Mouse (Mus musculus) naive thymus-derived CD4-positive, alpha-beta T cell, adult 5 months (primary cell): ENCODE data around the gene Ccdc142. TPM values are rescaled to one million over a fixed set of nuclear protein-coding genes. Genes with fewer than 3 reads are reported as not detected.

ENCODE experiments used
- polyA plus RNA-seq: library from polyadenylated mRNA; unstranded; fragments of 100-300 nt; shearing (Covaris generic); gene quantifications from one replicate; pipeline ENCODE4 v1.2.1, GENCODE M21; 2017

The Ccdc142 gene
- 3.0 TPM for polyA plus RNA-seq

GRCm38 (mm10) chr6:83101316-83101687 is at the start of gene Ccdc142, which contains the start of gene Gm42688:
Gene Ccdc142 (plus strand): TSS chr6:83101601.
Gene Gm42688 (plus strand): TSS chr6:83101617.

GRCm38 (mm10) chr6:83054074-83054851 is 47.1 kb upstream of the Ccdc142 start, which contains the start of gene Aup1:
Gene Aup1 (plus strand): TSS chr6:83054521.

GRCm38 (mm10) chr6:83054871-83055431 is 46.5 kb upstream of the Ccdc142 start, which contains the start of gene Htra2:
Gene Htra2 (minus strand): TSS chr6:83055273.

GRCm38 (mm10) chr6:83057790-83058189 is 43.6 kb upstream of the Ccdc142 start, which contains the start of gene Dqx1:
Gene Dqx1 (plus strand): TSS chr6:83057844.

GRCm38 (mm10) chr6:83070247-83070310 is 31.3 kb upstream of the Ccdc142 start, which contains the start of gene Tlx2:
Gene Tlx2 (minus strand): TSS chr6:83070293.

GRCm38 (mm10) chr6:83077630-83078323 is 23.6 kb upstream of the Ccdc142 start, which contains the start of gene Pcgf1:
Gene Pcgf1 (plus strand): TSS chr6:83077869.

GRCm38 (mm10) chr6:83086121-83087035 is 15.0 kb upstream of the Ccdc142 start, which contains the start of gene Lbx2:
Gene Lbx2 (plus strand): TSS chr6:83086367.

GRCm38 (mm10) chr6:83108762-83109668 is 7.6 kb downstream of the Ccdc142 start, which contains the start of gene Mrpl53:
Gene Mrpl53 (plus strand): TSS chr6:83109040.

GRCm38 (mm10) chr6:83115011-83115671 is 13.7 kb downstream of the Ccdc142 start, which contains the start of gene Mogs:
Gene Mogs (plus strand): TSS chr6:83115496.

GRCm38 (mm10) chr6:83120930-83121862 is 19.8 kb downstream of the Ccdc142 start, which contains the start of gene Wbp1:
Gene Wbp1 (minus strand): TSS chr6:83121559.

GRCm38 (mm10) chr6:83125331-83125730 is 23.9 kb downstream of the Ccdc142 start, which contains the start of gene Ino80b:
Gene Ino80b (minus strand): TSS chr6:83125431.

GRCm38 (mm10) chr6:83134951-83135513 is 33.6 kb downstream of the Ccdc142 start, which contains the start of gene Rtkn:
Gene Rtkn (plus strand): TSS chr6:83135463.

GRCm38 (mm10) chr6:83156259-83156684 is 54.9 kb downstream of the Ccdc142 start, which contains the start of the genes Wdr54 and 1700003E16Rik:
Gene Wdr54 (minus strand): TSS chr6:83156397.
Gene 1700003E16Rik (plus strand): TSS chr6:83156404.

Other genes starting within 250 kb of the Ccdc142 start
- gene Sema4f, start 161.8 kb upstream of the Ccdc142 start, polyA plus RNA-seq: 15.4 TPM
- gene M1ap, start 154.7 kb upstream of the Ccdc142 start, polyA plus RNA-seq: not detected
- gene Dok1, start 68.1 kb upstream of the Ccdc142 start, polyA plus RNA-seq: 13.8 TPM
- not detected for gene Loxl3, start 67.4 kb upstream of the Ccdc142 start, polyA plus RNA-seq
- 486 TPM for gene Aup1, start 47.1 kb upstream of the Ccdc142 start, polyA plus RNA-seq
- 45.1 TPM for gene Htra2, start 46.3 kb upstream of the Ccdc142 start, polyA plus RNA-seq
- gene Dqx1, start 43.8 kb upstream of the Ccdc142 start, polyA plus RNA-seq: 3.1 TPM
- gene Tlx2, start 31.3 kb upstream of the Ccdc142 start, polyA plus RNA-seq: not detected
- 24.7 TPM for gene Pcgf1, start 23.7 kb upstream of the Ccdc142 start, polyA plus RNA-seq
- not detected for gene Lbx2, start 15.2 kb upstream of the Ccdc142 start, polyA plus RNA-seq
- gene Gm42688, start within 50 bp of the Ccdc142 start, polyA plus RNA-seq: 7.4 TPM
- gene Mrpl53, start 7.4 kb downstream of the Ccdc142 start, polyA plus RNA-seq: 43.7 TPM
- 65.1 TPM for gene Mogs, start 13.9 kb downstream of the Ccdc142 start, polyA plus RNA-seq
- 37.0 TPM for gene Wbp1, start 20.0 kb downstream of the Ccdc142 start, polyA plus RNA-seq
- gene Ino80b, start 23.8 kb downstream of the Ccdc142 start, polyA plus RNA-seq: 40.0 TPM
- not detected for gene Rtkn, start 33.9 kb downstream of the Ccdc142 start, polyA plus RNA-seq
- not detected for gene Wdr54, start 54.8 kb downstream of the Ccdc142 start, polyA plus RNA-seq
- gene 1700003E16Rik, start 54.8 kb downstream of the Ccdc142 start, polyA plus RNA-seq: not detected
- gene Dctn1, start 64.3 kb downstream of the Ccdc142 start, polyA plus RNA-seq: 75.9 TPM
- gene Slc4a5, start 118.2 kb downstream of the Ccdc142 start, polyA plus RNA-seq: not detected
- gene Mthfd2, start 224.3 kb downstream of the Ccdc142 start, polyA plus RNA-seq: 63.8 TPM
- gene Mob1a, start 224.4 kb downstream of the Ccdc142 start, polyA plus RNA-seq: 155 TPM
- 58.7 TPM for gene Bola3, start 247.5 kb downstream of the Ccdc142 start, polyA plus RNA-seq